Mouse (Mus musculus): ENCODE results near the gene Thbs2. TPM values are rescaled to one million over a fixed set of nuclear protein-coding genes. Genes with fewer than 3 reads are reported as not detected.
"Not testable (repeated sequence)": the region's sequence is repeated elsewhere in the genome, so short reads cannot be mapped to it uniquely, and the experiment has no call there.

The Thbs2 gene
- polyA plus RNA-seq, 1 experiment from 2014 or later, result 1.1 TPM

GRCm38 (mm10) chr17:14627828-14628338, 66.2 kb downstream of the Thbs2 start:
- no peak overlapping the region for H3K4me3 ChIP-seq (replicated peaks; ENCODE audit: low read length)
- no peak overlapping the region for H3K27ac ChIP-seq (ENCODE audit: low read length)
- ATAC-seq, result no peak
- WGBS, result 94% methylated on average over 12 of the region's 12 CpGs
- H3K9ac ChIP-seq (replicated peaks; ENCODE audit: low read depth, low read length), result no peak overlapping the region
- H3K27me3 ChIP-seq (replicated peaks; ENCODE audit: control insufficient read depth, insufficient read depth, low read length), result no peaks in the 10 kb centered on the region
- no peak overlapping the region for H3K4me2 ChIP-seq (ENCODE audit: low read length)
- no peaks in the 10 kb centered on the region for H3K9me3 ChIP-seq (ENCODE audit: control insufficient read depth, low read length)
- H3K4me1 ChIP-seq (replicated peaks; ENCODE audit: control insufficient read depth, insufficient read depth, low read length), result no peaks in the 10 kb centered on the region
- no peaks in the 10 kb centered on the region for H3K36me3 ChIP-seq (ENCODE audit: control insufficient read depth, insufficient read depth)

GRCm38 (mm10) chr17:14624433-14624832, 69.6 kb downstream of the Thbs2 start:
- WGBS, result 43% methylated on average over 8 of the region's 8 CpGs

GRCm38 (mm10) chr17:14621006-14621405, 73.0 kb downstream of the Thbs2 start:
- not testable (repeated sequence) for H3K27ac ChIP-seq (ENCODE audit: low read length); H3K27me3 ChIP-seq (replicated peaks; ENCODE audit: control insufficient read depth, insufficient read depth, low read length); ATAC-seq; H3K36me3 ChIP-seq (ENCODE audit: control insufficient read depth, insufficient read depth); H3K4me1 ChIP-seq (replicated peaks; ENCODE audit: control insufficient read depth, insufficient read depth, low read length); H3K9ac ChIP-seq (replicated peaks; ENCODE audit: low read depth, low read length); H3K9me3 ChIP-seq (ENCODE audit: control insufficient read depth, low read length); H3K4me3 ChIP-seq (replicated peaks; ENCODE audit: low read length); H3K4me2 ChIP-seq (ENCODE audit: low read length)

More at GRCm38 (mm10) chr17:14624433-14624832, 69.6 kb downstream of the Thbs2 start:
- H3K4me3 ChIP-seq (replicated peaks; ENCODE audit: low read length), result no peak overlapping the region
- no peaks in the 10 kb centered on the region for H3K9me3 ChIP-seq (ENCODE audit: control insufficient read depth, low read length)
- no peaks in the 10 kb centered on the region for H3K36me3 ChIP-seq (ENCODE audit: control insufficient read depth, insufficient read depth)
- H3K27ac ChIP-seq (ENCODE audit: low read length), result no peak overlapping the region
- H3K4me1 ChIP-seq (replicated peaks; ENCODE audit: control insufficient read depth, insufficient read depth, low read length), result no peaks in the 10 kb centered on the region
- ATAC-seq, result no peak
- H3K9ac ChIP-seq (replicated peaks; ENCODE audit: low read depth, low read length), result no peak overlapping the region
- H3K27me3 ChIP-seq (replicated peaks; ENCODE audit: control insufficient read depth, insufficient read depth, low read length), result no peaks in the 10 kb centered on the region
- no peak overlapping the region for H3K4me2 ChIP-seq (ENCODE audit: low read length)

- Histone ChIP-seq H3K4me2 (ENCODE audit: low read length) (no peak overlapping the region), H3K36me3 (ENCODE audit: control insufficient read depth, insufficient read depth) (no peaks in the 10 kb centered on the region), H3K9ac (replicated peaks; ENCODE audit: low read depth, low read length) (no peak overlapping the region), H3K27me3 (replicated peaks; ENCODE audit: control insufficient read depth, insufficient read depth, low read length) (no peaks in the 10 kb centered on the region), H3K4me1 (replicated peaks; ENCODE audit: control insufficient read depth, insufficient read depth, low read length) (no peaks in the 10 kb centered on the region), H3K9me3 (ENCODE audit: control insufficient read depth, low read length) (no peaks in the 10 kb centered on the region), H3K4me3 (replicated peaks; ENCODE audit: low read length) (no peak overlapping the region), H3K27ac (ENCODE audit: low read length) (no peak overlapping the region)
- ATAC-seq, result no peak
- WGBS, result 88% methylated on average over 3 of the region's 3 CpGs
These were observed 74.0 kb downstream of the Thbs2 start for GRCm38 (mm10) chr17:14620037-14620436.

GRCm38 (mm10) chr17:14619038-14619437, 75.0 kb downstream of the Thbs2 start:
- Histone ChIP-seq H3K4me2 (ENCODE audit: low read length) (no peak overlapping the region), H3K36me3 (ENCODE audit: control insufficient read depth, insufficient read depth) (no peaks in the 10 kb centered on the region), H3K27me3 (replicated peaks; ENCODE audit: control insufficient read depth, insufficient read depth, low read length) (no peaks in the 10 kb centered on the region), H3K4me1 (replicated peaks; ENCODE audit: control insufficient read depth, insufficient read depth, low read length) (no peaks in the 10 kb centered on the region), H3K9ac (replicated peaks; ENCODE audit: low read depth, low read length) (no peak overlapping the region), H3K4me3 (replicated peaks; ENCODE audit: low read length) (no peak overlapping the region), H3K27ac (ENCODE audit: low read length) (no peak overlapping the region), H3K9me3 (ENCODE audit: control insufficient read depth, low read length) (no peaks in the 10 kb centered on the region)
- ATAC-seq, result no peak
- 79% methylated on average over 4 of the region's 4 CpGs for WGBS

Other genes with a start within 250 kb of the Thbs2 start
- gene Wdr27, start 248.9 kb upstream of the Thbs2 start, polyA plus RNA-seq (2015; fragmentation: Nextera tagmentation; extraction: Ambion mirVana), result 6.3 and 7.5 TPM in 2 replicates
- 33.1 and 37.3 TPM in 2 replicates for gene 1600012H06Rik, start 248.9 kb upstream of the Thbs2 start, polyA plus RNA-seq (2015; fragmentation: Nextera tagmentation; extraction: Ambion mirVana)